Mouse (Mus musculus) ovary, postnatal 36 days (tissue): ENCODE measurements around the gene Izumo4.

Experiments
- DNase-seq: peaks from one replicate; pipeline ENCODE4 v3.0.0; 2022; ENCODE audit warnings: low spot score, mixed read lengths

The Izumo4 gene

DNA sequence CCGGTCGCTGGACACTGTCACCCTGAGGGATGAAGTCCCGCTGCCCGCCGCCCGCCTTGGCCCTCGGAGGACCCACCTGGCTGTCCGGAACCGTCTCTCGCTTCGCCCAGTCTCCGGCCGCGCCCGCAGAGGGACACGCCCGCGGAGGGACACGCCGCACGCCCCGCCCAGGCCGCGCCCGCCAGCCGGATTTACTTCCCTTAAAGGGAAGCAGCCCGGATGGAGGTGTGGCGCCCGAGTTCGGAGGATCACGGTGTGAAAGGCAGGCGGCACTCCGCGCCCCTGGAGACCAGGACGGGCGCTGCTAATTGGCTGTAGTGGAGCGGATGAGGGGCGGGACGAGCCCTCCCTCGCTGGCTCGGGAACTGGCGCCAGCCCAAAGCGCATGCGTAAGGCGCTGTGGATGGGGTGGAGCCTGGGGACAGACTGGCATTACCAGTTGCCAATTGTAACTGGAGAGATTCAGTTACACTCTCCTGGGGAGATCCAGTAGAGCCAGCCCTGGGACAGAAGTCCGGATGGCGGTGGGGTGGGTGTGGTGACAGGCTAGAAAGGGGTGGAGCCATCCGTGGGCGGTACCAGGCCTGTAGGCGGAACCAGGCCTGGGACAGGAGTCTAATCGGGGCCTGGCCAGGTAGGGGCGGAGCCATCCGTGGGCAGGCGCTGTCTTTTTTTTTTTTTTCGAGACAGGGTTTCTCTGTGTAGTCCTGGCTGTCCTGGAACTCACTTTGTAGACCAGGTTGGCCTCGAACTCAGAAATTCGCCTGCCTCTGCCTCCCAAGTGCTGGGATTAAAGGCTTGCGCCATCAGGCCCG, at the start of gene Izumo4, which contains the start of gene Mob3a:
Izumo4 (plus strand) TSS at position 464 of the 815 bp plus-strand sequence.
Mob3a (minus strand) TSS at position 257 of the 815 bp plus-strand sequence.
- DNase-seq = peak; percentile 99

DNA sequence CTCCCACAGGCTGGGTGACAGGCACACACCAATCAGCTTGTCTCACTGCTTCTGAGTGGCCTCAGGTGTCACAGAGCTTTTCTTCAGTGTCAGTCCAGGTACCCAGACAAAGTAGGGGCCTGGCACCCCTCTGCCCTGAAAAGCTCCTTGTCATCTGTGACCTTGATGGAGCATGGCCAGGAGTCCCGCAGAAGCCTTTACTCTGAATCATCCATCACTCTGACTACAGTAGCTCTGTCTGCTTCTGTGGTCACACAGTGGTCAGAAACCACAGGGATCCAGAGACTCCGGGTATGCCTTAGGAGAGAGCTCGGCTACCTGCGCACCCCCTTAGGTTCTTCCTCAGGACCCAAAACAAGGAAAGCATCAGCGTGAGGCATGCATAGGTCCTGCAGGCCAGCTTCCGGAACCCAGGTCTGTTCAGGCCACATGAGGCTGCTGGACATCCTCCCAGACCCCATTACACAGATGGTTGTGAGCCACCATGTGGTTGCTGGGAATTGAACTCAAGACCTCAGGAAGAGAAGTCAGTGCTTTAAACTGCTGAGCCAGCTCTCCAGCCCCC, 48.7 kb upstream of the Izumo4 start:
- no peak for DNase-seq

DNA sequence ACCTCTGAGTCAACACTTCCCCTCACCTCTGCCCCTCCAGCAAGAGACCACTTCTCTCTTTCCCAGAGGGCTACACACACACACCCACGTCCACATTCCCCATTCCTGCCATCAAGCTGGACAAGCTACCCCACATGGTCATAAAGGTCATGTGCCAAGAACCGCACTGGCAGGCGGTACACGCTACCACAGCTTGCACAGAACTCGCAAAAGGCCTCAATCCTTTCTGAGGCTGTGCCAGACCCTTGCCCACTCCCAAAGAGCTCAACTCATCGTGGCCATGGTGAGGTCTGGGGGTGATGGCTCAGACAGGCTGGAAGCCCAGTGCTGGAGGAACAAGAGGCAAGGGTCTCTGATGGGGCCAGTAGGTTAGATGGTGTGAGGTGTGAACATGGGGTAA, 47.1 kb upstream of the Izumo4 start:
- DNase-seq = no peak

DNA sequence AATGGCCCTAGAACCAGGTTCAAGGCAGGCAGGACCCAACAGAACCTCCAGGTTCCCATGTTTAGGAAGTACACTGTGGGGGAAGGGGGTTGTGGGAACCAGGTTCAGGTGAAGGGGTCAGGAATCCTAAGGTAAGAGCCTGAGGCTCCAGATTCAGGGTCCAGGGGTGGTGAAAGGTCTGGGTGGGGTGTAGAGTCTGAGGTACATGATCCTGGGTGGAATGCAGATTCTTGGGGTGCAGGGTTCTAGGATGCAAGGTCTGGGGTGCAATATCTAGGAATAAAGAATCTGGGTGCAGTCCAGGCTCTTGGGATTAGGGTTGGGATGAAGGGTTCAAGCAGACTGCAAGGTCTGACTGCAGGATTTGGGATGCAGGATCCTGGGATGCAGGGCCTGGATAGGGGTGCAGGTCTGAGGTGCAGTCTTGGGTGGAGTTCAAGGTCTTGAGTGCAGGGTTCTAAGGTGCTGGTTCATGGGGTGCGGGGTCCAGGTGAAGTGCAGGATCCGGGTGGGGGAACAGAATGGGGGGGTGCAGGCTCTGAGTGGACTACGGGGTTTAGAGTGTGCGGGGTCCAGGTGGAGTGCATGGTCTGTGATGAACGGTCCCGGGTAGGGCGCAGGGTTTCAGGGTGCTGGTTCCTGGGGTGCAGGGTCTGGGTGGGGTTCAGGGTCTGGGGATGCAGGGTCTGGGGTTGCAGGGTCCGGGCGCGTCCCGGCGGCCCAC, 46.4 kb upstream of the Izumo4 start:
- DNase-seq = no peak

DNA sequence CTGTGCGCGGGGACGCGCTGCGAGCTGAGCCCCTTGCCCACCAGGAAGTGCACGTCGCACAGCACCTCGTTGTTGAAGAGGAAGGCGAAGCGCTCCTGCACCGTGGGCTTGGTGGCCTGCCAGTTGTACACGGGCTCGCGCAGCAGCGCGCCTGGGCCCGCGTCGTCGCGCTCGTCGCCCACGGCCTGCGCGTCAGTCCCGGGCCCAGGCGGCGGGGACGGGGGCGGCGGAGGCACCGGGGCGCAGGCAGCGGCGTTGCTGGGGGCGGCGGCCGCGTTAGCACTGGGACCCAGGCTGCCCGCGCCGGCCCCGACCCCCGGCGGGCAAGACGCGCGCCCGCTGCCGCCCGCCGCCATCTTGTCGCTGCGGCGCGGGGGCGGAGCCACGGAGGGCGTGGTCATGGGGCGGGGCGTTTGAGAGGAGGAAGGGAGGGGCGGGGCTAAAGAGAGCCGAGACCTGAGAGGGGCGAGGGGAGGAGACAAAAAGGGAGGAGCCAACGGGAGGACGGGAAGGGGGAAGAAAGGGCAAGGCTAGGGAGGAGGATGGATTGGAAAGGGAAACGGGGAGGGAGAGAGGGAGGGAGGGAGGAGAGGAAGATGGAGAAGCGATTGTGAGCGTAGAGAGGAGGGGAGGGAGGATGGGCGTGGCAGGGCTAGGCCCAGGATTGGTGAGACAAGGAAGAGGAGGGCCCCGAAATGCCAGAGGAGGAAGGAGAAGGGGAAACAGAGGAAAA, 45.7 kb upstream of the Izumo4 start:
- DNase-seq = peak; percentile 96

DNA sequence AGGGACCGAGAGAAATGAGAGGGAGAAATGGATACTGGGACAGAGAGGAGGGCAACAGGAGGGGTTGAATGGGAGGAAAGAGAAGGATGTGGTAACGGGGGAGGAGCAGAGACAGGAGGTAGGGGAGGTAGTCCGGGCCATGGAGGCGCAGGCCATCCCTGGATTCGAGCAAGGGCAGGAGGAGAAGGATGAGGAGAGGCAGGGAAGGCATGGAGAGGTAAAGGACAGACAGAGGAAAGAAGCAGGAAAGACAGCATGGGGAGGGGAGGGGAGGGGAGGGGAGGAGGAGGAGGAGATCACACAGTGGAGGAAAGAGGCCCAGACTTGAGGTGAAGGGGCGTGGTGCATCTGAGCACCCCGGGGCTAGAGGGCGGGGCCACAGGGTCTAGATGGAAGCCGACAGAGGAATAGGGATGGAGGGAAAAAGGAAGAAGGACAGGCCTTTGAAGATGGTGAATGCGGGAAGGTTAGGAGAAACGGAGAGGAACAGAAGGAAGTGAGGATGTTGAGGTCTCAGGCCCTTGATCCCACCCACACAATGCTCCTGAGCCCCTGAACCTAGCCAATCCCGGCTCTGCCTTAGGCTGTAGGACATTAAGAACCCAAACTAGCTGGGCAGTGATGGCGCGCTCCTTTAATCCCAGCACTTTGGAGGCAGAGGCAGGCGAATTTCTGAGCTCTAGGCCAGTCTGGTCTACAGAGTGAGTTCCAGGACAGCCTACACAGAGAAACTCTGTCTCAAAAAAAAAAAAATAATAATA, 44.9 kb upstream of the Izumo4 start, which contains the start of gene Btbd2:
Btbd2 (minus strand) TSS at position 209 of the 761 bp plus-strand sequence.
- DNase-seq = no peak

DNA sequence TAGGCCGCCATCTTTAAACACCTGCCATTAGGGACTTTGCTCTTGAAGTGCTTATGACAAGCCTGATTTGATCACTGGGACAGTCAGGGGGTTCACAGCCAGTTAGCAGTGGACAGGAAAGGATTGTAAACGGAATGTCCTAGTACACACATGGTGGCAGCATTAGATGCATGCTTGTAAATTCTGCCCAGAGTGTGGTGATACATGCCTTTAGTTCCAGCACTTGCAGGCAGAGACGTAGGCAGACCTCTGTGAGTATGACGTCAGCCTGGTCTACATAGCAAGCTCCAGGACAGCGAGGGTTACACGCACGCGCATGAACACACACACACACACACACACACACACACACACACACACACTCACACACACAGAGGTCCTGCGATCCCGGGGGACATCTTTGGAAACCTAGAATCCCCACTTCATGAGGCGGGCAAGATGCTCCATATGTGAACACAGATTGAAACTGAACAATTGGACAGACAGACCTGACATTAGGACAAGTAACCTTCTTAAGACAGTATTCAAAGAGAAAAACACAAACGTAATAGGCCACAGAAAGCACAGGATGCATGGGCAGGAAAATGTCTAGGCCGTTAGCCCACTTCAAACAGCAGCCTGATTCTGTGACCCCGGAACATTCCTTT, 43.7 kb upstream of the Izumo4 start:
- DNase-seq = no peak

DNA sequence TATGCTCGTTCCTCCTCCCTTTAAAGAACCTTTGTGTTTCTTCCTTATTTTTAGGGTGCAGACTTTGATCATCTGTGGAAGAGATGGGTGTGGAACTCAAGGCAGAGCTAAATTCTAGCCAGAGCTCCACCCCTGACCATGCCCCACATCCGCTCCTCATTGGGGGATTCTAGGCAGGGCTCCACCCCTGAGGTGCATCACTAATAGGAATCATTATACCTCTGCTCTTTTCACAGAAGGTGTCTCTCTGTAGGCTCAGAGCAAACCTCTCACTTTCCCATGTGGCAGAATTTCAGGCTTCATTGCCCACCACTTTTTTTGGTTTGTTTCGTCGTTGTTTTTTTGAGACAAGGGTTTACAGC, 43.2 kb upstream of the Izumo4 start:
- no peak for DNase-seq

DNA sequence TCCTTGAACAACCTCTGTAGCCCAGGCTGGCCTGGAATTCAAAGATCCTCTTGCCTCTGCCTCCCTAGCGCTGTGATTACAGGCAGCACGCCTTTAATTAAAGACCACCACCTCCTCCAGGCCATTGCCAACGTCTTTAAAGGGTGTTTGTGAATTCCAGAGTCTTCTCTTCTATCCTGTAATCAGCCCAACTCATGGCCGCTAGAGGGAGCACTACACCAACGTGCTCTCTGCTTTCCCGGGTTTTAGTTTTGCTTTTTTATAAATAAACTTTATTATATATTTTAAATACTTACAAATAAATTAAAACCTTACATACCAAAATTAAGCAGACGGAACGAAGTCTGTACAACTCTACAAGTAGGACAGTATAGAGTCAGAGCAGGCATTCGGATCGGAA, 42.8 kb upstream of the Izumo4 start:
- DNase-seq = peak; percentile 62

DNA sequence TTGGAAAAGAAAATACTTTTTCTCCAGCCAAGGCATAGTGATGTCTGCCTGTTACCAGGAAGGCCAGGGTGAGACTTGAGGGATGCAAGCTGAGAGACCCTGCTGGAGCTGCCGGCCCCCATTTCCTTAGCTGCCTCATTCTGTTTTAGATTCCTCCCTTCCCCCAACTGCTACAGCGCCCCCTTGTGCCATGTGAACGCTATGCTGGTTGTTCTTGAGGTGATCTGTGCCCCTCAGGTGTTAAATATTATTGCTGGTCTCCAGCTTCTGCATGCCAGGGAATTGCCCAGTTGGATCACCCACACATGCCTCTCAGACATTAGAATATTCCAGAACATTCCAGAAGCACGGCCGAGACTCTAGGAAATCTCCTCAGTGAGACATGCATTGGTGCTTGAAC, 40.8 kb upstream of the Izumo4 start:
- DNase-seq = no peak

DNA sequence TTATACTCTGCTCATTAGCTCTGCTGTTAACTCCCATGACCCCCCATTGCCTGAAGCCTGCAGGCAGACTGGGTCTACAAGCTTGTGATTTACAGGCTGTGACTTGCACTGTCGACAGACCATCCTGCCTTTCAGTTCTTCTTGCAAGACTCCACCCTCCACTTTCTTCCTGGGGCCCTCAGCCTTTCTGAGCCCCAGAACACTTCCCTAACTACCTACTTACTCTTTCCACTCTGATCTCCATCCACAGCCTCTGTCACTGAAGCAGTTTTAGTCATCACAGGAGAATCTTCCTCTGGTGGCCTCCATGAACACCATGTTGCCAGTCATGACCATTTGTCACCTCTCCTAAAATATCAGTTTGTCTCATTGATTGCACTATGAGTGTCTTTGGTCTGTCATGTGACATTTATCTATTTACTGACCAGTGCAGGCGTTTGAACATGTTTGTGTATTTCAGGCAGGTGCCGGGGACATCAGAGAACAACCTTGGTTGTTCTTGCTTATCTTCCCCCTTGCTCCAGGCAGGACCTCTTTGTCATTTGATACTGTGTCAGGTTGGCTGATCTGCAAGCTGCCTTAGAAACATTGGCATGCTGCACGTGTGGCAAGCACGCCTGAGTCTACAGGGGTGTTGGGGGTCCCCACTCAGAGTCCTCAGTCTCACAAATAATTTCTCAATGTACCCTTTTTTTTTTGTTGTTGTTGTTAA, 38.3 kb upstream of the Izumo4 start:
- no peak for DNase-seq

DNA sequence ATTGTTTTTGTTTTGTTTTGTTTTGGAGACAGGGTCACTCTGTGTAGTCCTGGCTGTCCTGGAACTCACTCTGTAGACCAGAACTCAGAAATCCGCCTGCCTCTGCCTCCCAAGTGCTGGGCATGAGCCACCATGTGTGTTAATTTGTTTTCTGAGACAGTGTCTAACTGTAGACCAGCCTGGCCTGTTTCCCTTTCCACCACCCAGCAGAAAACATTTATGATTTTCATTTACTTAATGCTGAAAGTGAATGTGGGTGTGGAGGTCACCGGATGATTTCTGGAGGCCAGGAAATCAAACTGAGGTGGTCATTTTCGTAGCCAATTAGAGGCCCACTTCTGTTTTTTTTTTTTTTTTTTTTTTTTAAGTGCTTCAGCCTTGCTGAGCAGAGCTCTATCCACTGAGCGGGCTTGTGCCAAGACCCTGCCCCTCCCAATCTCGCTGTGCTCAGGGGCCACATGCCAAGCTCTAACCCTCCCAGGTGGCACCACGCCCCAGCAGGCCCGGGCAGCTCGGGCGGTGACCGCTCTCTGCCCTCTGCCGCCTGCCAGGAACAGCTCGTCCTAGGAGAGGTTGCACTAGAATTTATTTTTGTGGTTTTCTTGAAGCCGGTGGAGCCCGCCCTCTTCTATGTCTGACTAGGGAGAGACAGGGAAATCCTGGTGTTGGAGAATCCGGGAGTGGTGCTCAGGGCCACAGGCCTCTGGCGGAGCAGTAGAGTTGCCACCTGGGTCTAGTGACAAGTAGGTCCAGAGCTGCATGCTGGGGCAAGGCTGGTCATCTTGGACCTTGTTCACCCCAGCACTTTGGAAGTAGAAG, 37.6 kb upstream of the Izumo4 start:
- DNase-seq = peak; percentile 86

DNA sequence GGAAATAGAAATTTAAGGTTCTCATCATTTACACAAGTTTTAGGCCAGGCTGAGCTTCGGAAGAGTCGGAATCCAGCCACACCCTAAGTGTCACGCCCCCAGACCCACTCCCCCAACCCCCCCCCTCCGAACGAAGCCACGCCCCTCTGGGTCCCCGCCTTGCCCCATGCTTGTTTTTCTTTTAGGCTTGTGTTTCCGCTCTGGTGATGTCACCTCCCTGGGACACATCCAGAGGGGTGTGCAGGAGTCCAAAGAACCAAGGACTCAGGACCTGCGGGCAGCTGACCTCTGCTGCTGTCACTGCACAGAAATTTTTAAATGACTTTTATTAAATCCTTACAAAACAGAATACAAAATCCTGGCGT, 37.0 kb upstream of the Izumo4 start:
- peak; percentile 56 for DNase-seq

DNA sequence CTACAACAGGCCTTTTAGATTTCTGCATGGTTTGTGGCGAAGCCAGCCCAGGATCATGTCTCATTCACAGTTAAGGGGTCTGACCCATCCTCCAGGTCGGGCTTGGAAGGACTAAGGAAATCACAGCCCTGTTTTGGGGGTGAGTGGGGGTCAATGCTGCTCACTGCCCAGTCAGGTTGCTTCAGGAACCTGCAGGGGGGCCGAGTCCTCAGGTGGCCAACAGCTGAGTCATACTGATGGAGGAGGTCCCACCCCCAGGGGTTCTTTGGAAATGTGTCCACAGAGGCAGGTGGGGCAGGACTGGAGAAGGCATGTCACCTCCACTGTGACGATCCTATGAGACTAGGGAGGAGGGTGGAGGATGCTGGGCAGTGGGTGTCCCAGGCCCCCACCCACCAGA, 36.5 kb upstream of the Izumo4 start:
- no peak for DNase-seq

DNA sequence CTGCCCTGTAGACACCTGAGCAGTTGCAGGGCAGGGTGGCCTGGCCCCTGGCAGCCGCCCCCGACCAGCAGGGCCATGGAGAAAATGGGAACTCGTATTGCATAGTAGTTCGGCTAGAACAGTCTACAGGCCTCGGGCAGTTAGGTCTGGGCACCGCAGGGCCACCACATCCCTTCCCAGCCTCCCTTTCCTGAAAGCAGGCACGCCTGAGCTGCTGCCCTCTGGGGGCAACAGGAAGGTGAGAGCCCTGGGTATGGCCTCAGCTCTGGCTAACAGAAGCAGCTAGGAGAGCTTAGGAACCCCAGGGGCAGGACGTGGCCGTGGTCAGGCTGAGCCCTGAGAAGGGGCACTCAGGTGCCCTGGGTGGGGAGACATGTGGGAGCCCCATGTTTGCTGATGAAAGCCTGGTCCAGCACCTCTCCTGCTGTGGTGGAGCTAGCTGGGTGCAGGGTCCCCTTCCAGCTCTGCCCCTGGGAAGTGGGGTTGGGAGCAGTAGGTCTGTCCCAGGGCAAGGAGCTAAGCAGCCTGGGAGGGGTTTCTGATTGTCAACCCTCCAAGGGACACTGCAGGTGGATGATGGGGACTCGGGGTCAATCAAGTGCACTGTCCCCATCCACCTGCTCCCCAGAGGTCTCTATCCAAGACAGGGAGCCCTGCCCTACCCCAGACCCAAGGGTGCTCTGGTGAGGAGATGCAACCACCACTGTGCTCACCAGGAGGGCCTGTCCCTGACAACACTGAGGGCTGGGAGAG, 35.8 kb upstream of the Izumo4 start:
- DNase-seq = no peak

DNA sequence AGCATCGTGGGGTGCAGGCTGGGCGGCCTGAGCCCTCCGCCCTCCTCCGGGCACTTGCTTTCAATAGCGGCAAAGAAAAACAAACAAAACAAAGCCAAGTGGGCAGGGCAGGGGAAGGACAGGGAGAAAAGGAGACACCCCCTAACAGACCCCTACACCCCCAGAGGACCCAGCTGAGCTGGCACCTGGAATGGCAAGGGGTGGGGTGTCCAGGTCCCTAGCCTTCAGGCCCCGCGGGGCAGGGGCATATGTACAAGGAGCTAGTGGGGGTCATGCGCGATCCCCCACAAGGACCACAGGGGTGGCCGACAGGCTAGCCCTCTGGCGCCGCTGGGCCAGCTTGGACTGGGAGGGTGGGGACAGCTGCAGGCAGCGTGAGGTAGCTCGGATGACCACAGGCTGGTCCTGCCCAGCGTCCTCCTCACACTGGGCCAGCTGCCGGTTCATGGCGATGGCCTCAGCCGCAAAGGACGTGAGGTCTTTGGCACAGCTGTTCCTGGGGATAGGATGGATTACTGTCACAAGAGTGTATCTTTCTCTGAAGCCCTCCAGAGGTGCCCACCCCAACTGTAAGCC, 35.1 kb upstream of the Izumo4 start:
- no peak for DNase-seq

DNA sequence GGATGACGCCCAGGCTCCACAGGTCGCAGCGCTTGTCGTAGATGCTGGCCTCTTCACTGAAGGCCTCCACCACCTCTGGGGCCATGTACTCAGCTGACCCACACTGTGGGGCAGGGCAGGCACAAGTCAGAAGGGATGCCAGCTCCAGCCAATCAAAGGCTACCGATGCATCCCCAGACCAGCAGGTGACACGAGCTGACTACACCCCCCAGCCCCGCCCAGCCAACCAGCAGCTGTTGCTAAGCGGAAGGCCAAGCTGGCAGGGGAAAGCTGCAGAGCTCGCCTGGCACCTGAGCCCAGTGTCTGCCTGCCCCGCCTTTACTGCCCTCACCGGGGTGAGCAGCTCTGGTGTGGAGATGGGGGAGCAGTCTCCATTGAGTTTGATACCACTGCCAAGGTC, 33.4 kb upstream of the Izumo4 start:
- peak; percentile 52 for DNase-seq

DNA sequence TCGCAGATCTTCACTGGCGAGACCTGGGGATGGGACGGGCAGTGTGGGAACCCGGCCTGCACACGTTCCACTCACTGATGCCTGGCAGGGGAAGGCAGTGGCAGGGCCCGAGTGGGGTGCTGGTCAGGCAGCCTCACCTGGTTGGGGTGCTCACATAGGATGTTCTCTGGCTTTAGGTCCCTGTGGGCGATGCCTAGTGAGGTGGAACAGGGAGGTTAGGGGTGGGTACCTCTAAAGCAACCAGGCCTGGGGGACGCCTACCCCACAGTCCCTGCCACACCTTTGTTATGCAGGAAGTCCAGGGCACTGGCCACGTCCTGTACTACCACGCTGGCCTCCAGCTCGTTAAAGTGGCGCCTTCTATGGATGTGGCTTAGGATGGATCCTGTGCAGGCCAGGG, 33.0 kb upstream of the Izumo4 start:
- DNase-seq = no peak
